Mouse (Mus musculus): ENCODE data around the gene Dbr1. TPM values are rescaled to one million over a fixed set of nuclear protein-coding genes. Genes with fewer than 3 reads are reported as not detected.
"Not testable (repeated sequence)": the region's sequence is repeated elsewhere in the genome, so short reads cannot be mapped to it uniquely, and the experiment has no call there.

Dbr1 gene
- polyA plus RNA-seq, 1 experiment from 2014 or later: 23.0 TPM

DNA sequence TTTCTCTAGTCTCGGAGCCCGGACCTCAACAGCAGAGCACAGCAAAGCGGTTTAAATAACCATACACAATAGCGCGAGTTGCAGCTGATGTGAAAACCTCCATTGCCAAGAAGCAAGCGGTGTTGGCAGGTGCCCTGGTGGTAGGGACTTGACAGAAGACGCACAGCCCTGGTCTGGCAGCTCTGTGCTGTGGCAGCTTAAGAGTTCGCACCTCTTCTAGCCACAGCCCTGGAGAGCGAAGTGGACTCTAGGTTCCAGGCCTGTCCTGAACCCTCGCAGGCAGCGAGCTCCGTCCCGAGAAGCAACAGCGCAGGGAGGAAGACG, 7.6 kb upstream of the Dbr1 start:
- peaks cover 33% of the 10 kb centered on the region for H3K4me1 ChIP-seq (replicated peaks)
- H3K27ac ChIP-seq (replicated peaks): peak overlapping the region; percentile 94
- peak overlapping the region; percentile 96 for H3K4me2 ChIP-seq
- H3K9me3 ChIP-seq: no peaks in the 10 kb centered on the region
- H3K4me3 ChIP-seq: peak overlapping the region; percentile 78
- H3K36me3 ChIP-seq: no peaks in the 10 kb centered on the region
- peak overlapping the region; percentile 90 for H3K9ac ChIP-seq
- 1% methylated on average over 15 of the region's 15 CpGs for WGBS
- ATAC-seq (ENCODE audit: low read depth): peak; percentile 64; the same call in 1 of the 2 replicates
- H3K27me3 ChIP-seq: peaks cover 15% of the 10 kb centered on the region

DNA sequence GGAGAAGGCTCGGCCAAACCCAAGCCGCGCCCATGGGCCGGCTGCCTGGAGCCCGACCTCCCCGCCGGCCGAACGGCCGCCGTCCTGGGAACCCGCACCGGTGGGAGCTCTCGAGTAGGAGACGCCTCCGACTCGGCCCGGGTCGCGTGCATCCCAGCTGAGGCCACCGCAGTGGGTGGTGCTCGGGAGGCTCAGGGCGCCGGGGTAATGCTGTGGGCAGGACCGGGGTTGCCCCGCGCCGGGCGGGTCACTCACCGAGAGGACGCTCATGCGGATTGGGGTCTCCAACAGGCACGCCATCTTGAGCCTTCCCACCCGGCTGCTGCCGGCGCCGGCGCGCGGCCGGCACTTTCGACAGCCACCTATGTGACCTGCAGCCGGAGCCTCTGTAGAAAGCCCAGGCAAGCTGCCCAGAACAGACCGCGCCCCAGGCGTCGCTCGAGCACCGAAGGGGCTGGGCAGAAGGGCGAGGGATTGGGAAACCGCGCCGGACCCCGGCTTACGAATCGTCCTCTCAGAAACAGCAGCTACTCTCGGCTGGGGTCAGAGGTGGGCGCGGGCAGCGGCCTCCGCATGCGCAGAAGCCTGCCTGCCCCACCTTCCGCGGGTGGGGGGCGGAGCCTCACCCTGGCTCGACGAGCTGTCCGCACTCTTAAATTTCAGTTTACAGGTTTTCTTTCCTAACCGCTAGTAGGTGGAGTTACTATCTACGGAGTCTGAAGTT, 7.1 kb upstream of the Dbr1 start, which contains the start of gene Armc8:
Armc8 (minus strand) TSS at position 553 of the 724 bp plus-strand sequence.
- ATAC-seq (ENCODE audit: low read depth): peak; percentile 95
- Histone ChIP-seq H3K36me3 (no peaks in the 10 kb centered on the region), H3K4me1 (replicated peaks) (peaks cover 30% of the 10 kb centered on the region), H3K4me2 (peak within 1 kb of the TSS; percentile 96), H3K27me3 (peaks cover 20% of the 10 kb centered on the region), H3K27ac (replicated peaks) (peak within 1 kb of the TSS; percentile 94), H3K4me3 (peak within 1 kb of the TSS; percentile 78), H3K9ac (peak within 1 kb of the TSS; percentile 90), H3K9me3 (no peaks in the 10 kb centered on the region)
- under 1% methylated on average over 70 of the region's 70 CpGs for WGBS

DNA sequence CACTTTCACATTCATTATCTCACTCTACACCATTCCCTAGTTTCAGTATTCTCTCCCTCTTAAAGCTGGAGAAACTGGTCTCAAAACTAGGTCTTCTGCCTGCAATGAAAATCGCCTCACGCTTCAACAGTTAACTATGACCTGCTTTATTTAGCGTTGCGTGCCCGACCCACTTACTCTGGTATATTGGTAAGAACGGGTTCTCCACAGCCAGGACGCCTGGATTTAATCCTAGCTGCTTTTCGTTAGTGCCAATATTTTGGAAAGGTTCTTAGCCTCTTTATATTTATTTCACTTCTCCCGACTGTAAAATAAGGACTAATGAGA, 6.6 kb upstream of the Dbr1 start:
- H3K4me2 ChIP-seq: peak overlapping the region; percentile 96
- H3K27me3 ChIP-seq: peaks cover 21% of the 10 kb centered on the region
- no peaks in the 10 kb centered on the region for H3K36me3 ChIP-seq
- under 1% methylated on average over 9 of the region's 9 CpGs for WGBS
- peak overlapping the region; percentile 90 for H3K9ac ChIP-seq
- H3K9me3 ChIP-seq: no peaks in the 10 kb centered on the region
- H3K27ac ChIP-seq (replicated peaks): peak overlapping the region; percentile 94
- H3K4me1 ChIP-seq (replicated peaks): peaks cover 25% of the 10 kb centered on the region
- peak; percentile 45; the same call in 1 of the 2 replicates for ATAC-seq (ENCODE audit: low read depth)
- H3K4me3 ChIP-seq: peak overlapping the region; percentile 78

DNA sequence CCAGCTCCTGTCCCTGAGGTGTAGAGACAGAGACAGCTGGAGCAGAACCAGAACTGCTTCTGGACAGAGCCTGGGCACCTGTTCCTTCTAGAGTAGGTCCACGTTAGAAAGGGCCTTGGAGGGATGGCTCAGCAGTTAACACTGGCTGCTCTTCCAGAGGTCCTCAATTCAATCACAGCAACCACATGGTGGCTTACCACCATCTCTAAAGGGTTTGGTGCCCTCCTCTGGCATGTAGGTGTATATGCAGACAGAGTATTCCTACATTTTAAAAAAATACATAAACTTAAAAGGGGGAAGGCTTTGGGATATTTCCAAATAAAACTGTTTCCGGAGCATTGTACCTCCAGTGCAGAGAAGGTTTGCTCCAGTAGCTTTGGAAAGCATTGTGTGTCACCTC, 5.1 kb downstream of the Dbr1 start:
- Histone ChIP-seq H3K4me2 (no peak overlapping the region), H3K4me3 (no peak overlapping the region), H3K27me3 (no peaks in the 10 kb centered on the region), H3K4me1 (replicated peaks) (peaks cover 13% of the 10 kb centered on the region), H3K27ac (replicated peaks) (no peak overlapping the region), H3K9ac (no peak overlapping the region), H3K36me3 (peaks cover 40% of the 10 kb centered on the region), H3K9me3 (no peaks in the 10 kb centered on the region)
- ATAC-seq (ENCODE audit: low read depth): no peak
- 55% methylated on average over 2 of the region's 2 CpGs for WGBS

DNA sequence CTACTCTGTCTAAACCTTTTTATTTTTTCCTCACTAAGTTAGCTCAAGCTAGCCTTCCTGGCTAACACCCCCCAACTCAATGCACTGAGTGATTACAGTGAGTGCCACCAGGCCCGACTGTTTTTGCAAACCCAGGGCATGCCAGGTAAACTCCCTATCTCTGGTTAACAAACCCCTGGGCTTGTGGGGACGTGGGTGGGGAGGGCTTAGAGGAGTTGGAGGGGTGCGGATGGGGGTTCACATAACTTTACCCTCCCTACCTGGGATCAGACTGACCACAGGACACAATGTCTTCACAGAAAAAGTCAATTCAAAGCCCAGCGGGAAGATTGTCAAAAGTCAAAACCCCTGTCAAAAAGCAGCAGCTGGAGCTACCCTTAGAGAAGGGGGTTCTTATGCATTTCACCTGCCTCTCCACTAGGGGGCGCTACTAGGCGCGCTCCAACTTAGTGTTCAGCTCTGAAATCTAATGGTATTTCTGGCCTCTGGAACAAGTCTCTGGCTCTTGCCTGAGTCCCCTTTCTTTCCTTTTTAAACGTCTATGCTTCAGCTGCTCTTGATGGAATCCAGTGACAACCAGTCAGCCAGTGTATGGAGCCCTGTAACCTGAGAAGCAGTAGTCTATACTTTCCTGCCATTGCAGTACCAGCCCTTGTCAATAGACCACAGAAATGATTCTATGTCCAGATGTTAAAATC, 12.1 kb downstream of the Dbr1 start:
- ATAC-seq (ENCODE audit: low read depth): no peak

DNA sequence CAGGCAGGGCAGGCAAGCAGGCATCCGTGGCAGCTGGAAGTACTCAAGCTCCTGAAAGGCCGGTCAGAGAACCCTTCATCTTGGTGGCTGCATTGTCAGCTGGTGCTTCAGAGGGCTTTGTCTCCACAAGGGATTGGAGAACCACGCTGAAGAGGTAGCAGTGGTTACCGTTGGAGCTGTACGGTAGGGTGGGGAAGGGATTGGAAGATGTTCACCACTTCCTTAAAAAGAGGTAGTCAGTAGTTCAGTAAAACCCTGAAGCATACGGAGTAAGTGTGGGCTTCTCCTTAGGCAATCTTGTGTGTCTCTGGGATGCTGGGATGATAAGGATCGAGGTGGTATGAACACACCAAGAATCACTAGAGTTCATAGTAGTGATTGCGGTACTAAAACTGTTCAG, 15.5 kb downstream of the Dbr1 start:
- H3K9ac ChIP-seq: no peak overlapping the region
- H3K4me3 ChIP-seq: no peak overlapping the region
- H3K27ac ChIP-seq (replicated peaks): no peak overlapping the region
- no peak for ATAC-seq (ENCODE audit: low read depth)
- WGBS: 82% methylated on average over 8 of the region's 8 CpGs
- H3K4me1 ChIP-seq (replicated peaks): no peaks in the 10 kb centered on the region
- no peaks in the 10 kb centered on the region for H3K9me3 ChIP-seq
- no peaks in the 10 kb centered on the region for H3K27me3 ChIP-seq
- no peak overlapping the region for H3K4me2 ChIP-seq
- no peaks in the 10 kb centered on the region for H3K36me3 ChIP-seq

More for the DNA sequence above, 12.1 kb downstream of the Dbr1 start:
- no peak overlapping the region for H3K27ac ChIP-seq (replicated peaks)
- no peak overlapping the region for H3K4me2 ChIP-seq
- 29% methylated on average over 8 of the region's 8 CpGs for WGBS
- H3K9me3 ChIP-seq: no peaks in the 10 kb centered on the region
- peaks cover 20% of the 10 kb centered on the region for H3K36me3 ChIP-seq
- H3K9ac ChIP-seq: no peak overlapping the region
- H3K4me3 ChIP-seq: no peak overlapping the region
- no peaks in the 10 kb centered on the region for H3K27me3 ChIP-seq
- no peaks in the 10 kb centered on the region for H3K4me1 ChIP-seq (replicated peaks)

DNA sequence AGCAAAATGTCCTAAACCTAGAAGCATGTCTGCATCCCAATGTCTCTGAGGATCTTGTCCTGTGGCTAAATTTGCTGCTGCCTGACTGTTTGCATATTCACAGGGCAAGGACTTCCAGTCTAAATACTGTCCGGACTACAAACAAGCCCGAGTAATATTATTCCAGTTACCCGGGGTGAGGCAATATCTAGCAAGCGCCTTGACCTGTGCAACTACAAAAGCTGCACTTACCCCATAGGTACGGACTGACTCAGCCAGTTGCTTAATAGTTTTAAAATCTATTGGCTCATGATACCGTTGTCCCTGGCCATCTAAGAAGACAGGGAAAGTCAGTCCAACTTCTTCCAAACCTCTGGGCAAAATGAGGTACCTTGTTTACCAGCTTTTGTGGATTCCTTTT, 23.5 kb downstream of the Dbr1 start:
- not testable (repeated sequence) for H3K36me3 ChIP-seq; H3K9me3 ChIP-seq; H3K4me3 ChIP-seq; H3K4me2 ChIP-seq; H3K27ac ChIP-seq (replicated peaks); H3K27me3 ChIP-seq; H3K4me1 ChIP-seq (replicated peaks); H3K9ac ChIP-seq; ATAC-seq (ENCODE audit: low read depth)
- 93% methylated on average over 6 of the region's 6 CpGs for WGBS

DNA sequence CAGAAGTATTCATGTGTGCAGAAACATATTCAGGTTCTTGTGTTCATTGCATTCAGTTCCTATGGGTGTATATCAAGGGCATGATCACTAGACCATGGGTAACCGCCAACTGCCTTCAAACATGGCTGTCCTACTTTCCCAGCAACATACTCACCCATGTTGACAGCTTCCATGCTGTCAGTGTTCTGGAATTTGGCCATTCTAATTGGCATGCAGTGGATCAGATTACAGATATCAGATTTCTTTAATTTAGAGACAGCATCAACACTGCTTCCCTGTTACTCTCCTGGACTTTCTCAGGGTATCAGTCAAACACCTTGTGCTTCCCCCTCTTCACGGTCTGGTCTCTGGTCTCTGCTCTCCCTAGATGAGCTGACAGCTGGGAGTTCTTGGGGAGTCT, 28.0 kb downstream of the Dbr1 start:
- H3K36me3 ChIP-seq: no peaks in the 10 kb centered on the region
- H3K9ac ChIP-seq: no peak overlapping the region
- H3K4me2 ChIP-seq: no peak overlapping the region
- ATAC-seq (ENCODE audit: low read depth): no peak
- no peak overlapping the region for H3K4me3 ChIP-seq
- WGBS: 78% methylated on average over 2 of the region's 2 CpGs
- no peaks in the 10 kb centered on the region for H3K9me3 ChIP-seq
- no peaks in the 10 kb centered on the region for H3K27me3 ChIP-seq
- H3K27ac ChIP-seq (replicated peaks): no peak overlapping the region
- H3K4me1 ChIP-seq (replicated peaks): no peaks in the 10 kb centered on the region

DNA sequence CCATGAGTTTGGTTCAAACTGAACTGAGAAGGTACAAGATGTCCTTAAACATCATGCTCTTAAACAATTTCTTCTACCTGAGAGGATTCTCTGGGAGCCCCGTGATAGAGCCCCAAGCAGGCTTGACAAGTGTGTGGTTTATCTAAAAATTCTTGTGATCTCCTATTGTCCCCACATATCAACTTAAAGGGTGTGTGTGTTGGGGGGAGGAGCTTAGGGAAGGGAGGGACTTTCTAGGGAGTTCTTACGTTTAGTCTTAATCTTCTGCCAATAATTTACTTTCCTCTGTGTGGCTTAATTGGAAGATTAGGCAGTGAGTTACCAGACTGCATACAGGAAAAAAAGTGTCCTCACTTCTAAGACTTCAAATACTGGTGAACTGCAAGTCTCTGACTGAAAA, 36.6 kb downstream of the Dbr1 start, which contains the start of gene A4gnt:
A4gnt (plus strand) TSS at position 301 of the 400 bp plus-strand sequence.
- Histone ChIP-seq H3K9ac (no peak within 1 kb of the TSS), H3K9me3 (no peaks in the 10 kb centered on the region), H3K4me1 (replicated peaks) (no peaks in the 10 kb centered on the region), H3K36me3 (no peaks in the 10 kb centered on the region), H3K27me3 (no peaks in the 10 kb centered on the region), H3K4me3 (no peak within 1 kb of the TSS), H3K4me2 (no peak within 1 kb of the TSS), H3K27ac (replicated peaks) (no peak within 1 kb of the TSS)
- 71% methylated on average over 2 of the region's 2 CpGs for WGBS
- no peak for ATAC-seq (ENCODE audit: low read depth)

DNA sequence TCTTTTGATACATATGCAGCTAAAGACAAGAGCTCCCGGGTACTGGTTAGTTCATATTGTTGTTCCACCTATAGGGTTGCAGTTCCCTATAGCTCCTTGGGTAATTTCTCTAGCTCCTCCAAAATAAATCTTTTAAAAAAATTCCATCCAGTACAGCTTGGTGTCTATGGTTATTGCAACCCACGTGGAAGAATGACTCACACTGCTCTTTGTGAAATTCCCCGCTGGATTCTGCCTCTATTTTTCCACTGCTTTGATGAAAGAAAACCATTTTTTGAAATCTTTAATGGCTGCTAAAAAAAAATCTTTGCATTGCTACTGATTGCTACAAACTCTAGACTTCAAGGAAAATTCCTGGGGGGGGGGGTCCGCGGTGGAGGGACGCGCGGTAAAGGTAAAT, 44.1 kb downstream of the Dbr1 start:
- Histone ChIP-seq H3K9me3 (no peaks in the 10 kb centered on the region), H3K4me3 (no peak overlapping the region), H3K27ac (replicated peaks) (no peak overlapping the region), H3K9ac (no peak overlapping the region), H3K27me3 (no peaks in the 10 kb centered on the region), H3K4me2 (no peak overlapping the region), H3K36me3 (no peaks in the 10 kb centered on the region), H3K4me1 (replicated peaks) (no peaks in the 10 kb centered on the region)
- WGBS: 93% methylated on average over 8 of the region's 8 CpGs
- no peak for ATAC-seq (ENCODE audit: low read depth)

DNA sequence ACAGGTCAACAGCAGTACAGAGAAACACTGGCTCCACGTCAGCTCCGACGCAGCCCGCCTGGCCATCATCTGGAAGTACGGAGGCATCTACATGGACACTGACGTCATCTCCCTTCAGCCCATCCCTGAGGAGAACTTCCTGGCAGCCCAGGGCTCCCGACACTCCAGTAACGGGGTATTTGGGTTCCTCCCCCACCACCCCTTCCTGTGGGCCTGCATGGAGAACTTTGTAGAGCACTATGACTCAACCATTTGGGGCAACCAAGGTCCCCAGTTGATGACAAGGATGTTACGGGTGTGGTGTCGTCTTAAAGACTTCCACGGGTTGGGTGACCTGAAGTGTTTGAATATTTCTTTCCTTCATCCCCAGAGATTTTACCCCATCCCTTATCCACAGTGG, 44.6 kb downstream of the Dbr1 start:
- H3K4me2 ChIP-seq: no peak overlapping the region
- H3K36me3 ChIP-seq: no peaks in the 10 kb centered on the region
- no peak overlapping the region for H3K9ac ChIP-seq
- H3K27ac ChIP-seq (replicated peaks): no peak overlapping the region
- no peaks in the 10 kb centered on the region for H3K27me3 ChIP-seq
- H3K4me3 ChIP-seq: no peak overlapping the region
- H3K9me3 ChIP-seq: no peaks in the 10 kb centered on the region
- no peak for ATAC-seq (ENCODE audit: low read depth)
- H3K4me1 ChIP-seq (replicated peaks): no peaks in the 10 kb centered on the region
- WGBS: 92% methylated on average over 11 of the region's 11 CpGs

DNA sequence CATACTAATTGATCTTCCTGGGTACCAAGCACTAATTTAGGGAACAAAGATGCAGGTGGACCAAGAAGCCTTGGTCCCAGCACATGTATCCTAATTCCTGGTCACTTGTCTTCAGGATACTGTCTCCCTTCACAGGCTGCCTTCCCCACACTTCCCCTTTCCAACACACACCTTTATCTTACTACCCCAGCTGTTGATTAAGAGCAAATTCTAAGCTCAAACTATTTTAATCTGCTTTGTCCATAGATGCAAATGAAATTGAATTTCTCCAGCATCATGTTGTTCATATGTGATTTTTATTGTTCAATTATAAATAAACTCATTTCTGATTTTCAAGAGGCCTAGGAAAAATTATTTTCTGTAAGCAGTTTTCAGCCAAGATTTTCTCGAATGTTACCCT, 46.4 kb downstream of the Dbr1 start:
- H3K4me3 ChIP-seq: no peak overlapping the region
- no peaks in the 10 kb centered on the region for H3K27me3 ChIP-seq
- H3K9ac ChIP-seq: no peak overlapping the region
- H3K27ac ChIP-seq (replicated peaks): no peak overlapping the region
- no peaks in the 10 kb centered on the region for H3K4me1 ChIP-seq (replicated peaks)
- no peak for ATAC-seq (ENCODE audit: low read depth)
- no peaks in the 10 kb centered on the region for H3K36me3 ChIP-seq
- H3K4me2 ChIP-seq: no peak overlapping the region
- no peaks in the 10 kb centered on the region for H3K9me3 ChIP-seq
- 90% methylated on average over 1 of the region's 1 CpGs for whole genome bisulfite sequencing

DNA sequence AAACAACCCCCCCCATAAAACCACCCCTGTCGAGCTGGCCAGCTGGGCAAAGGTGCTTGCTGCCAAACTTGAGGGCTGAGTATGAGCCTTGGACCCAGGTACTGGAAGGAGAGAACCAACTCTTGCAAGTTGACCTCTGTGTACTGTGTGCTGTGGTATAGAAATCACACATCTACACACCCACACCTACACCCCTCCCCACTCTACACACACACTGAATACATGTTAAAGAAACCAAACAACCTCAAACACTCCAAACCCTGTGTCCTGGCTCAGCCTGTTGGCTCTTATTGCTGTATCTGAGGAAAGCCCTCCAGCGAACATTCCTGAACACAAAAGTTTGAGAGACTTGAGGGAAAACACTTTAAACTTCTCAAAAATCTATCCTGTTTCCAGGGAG, 47.4 kb downstream of the Dbr1 start:
- WGBS: 63% methylated on average over 2 of the region's 2 CpGs
- Histone ChIP-seq H3K27me3 (no peaks in the 10 kb centered on the region), H3K36me3 (no peaks in the 10 kb centered on the region), H3K9ac (no peak overlapping the region), H3K27ac (replicated peaks) (no peak overlapping the region), H3K4me2 (no peak overlapping the region), H3K9me3 (no peaks in the 10 kb centered on the region), H3K4me3 (no peak overlapping the region), H3K4me1 (replicated peaks) (no peaks in the 10 kb centered on the region)
- no peak for ATAC-seq (ENCODE audit: low read depth)
